Mouse (Mus musculus) layer of hippocampus, adult 2 months (tissue): ENCODE results near the gene Cdc14b. TPM values are rescaled to one million over a fixed set of nuclear protein-coding genes. Genes with fewer than 3 reads are reported as not detected.

Experiments used
- DNase-seq, 2 experiments: peaks; one replicate each; pipeline ENCODE4 v3.0.0; 2022; ENCODE audit warnings: low spot score in 2 of 2
- H3K27ac ChIP-seq: fragments of 200-600 bp; 2 replicates; pipeline ENCODE4 v1.8.1; 2022
- H3K4me3 ChIP-seq: fragments of 200-600 bp; 2 replicates; pipeline ENCODE4 v1.8.1; 2022; ENCODE audit warnings: mild to moderate bottlenecking
- CTCF ChIP-seq: fragments of 200-600 bp; conservative IDR thresholded peaks from 2 replicates; pipeline ENCODE4 v1.8.1; 2022; ENCODE audit warnings: antibody characterized with exemption, mild to moderate bottlenecking, moderate library complexity
- total RNA-seq, 2 experiments: library from RNA; stranded (reverse); gene quantifications; 2 replicates each; pipeline ENCODE4 v1.2.3; 2021

The Cdc14b gene
- total RNA-seq, 2 experiments from 2014 or later: 9.8 to 14.2 TPM

GRCm38 (mm10) chr13:64309842-64310241 lies 34.8 kb upstream of the Cdc14b start:
- Histone ChIP-seq H3K4me3 (no peak overlapping the region), H3K27ac (no peak overlapping the region)
- no peak for DNase-seq
- no peak for TF ChIP-seq CTCF

- TF ChIP-seq CTCF: peak; percentile 73
- no peak overlapping the region for H3K27ac ChIP-seq
- no peak for DNase-seq
- H3K4me3 ChIP-seq: no peak overlapping the region
These were observed 33.9 kb upstream of the Cdc14b start for GRCm38 (mm10) chr13:64309036-64309435.

- TF ChIP-seq CTCF: no peak
- peak; percentile 19 to 37 for DNase-seq
- H3K27ac ChIP-seq: no peak overlapping the region
These were observed 32.4 kb upstream of the Cdc14b start for GRCm38 (mm10) chr13:64307508-64307907.

GRCm38 (mm10) chr13:64306078-64306477 lies 31.0 kb upstream of the Cdc14b start:
- peak; percentile 94 for TF ChIP-seq CTCF
- H3K27ac ChIP-seq: no peak overlapping the region
- H3K4me3 ChIP-seq: no peak overlapping the region
- DNase-seq: peak; percentile 29 to 55

More at GRCm38 (mm10) chr13:64307508-64307907, 32.4 kb upstream of the Cdc14b start:
- H3K4me3 ChIP-seq: no peak overlapping the region

- no peak overlapping the region for H3K4me3 ChIP-seq
- no peak for TF ChIP-seq CTCF
- no peak for DNase-seq
These were observed 24.0 kb upstream of the Cdc14b start for GRCm38 (mm10) chr13:64299069-64299468.

GRCm38 (mm10) chr13:64286791-64287190 lies 11.7 kb upstream of the Cdc14b start:
- no peak for DNase-seq
- no peak for TF ChIP-seq CTCF
- H3K27ac ChIP-seq: no peak overlapping the region
- H3K4me3 ChIP-seq: no peak overlapping the region

More at GRCm38 (mm10) chr13:64299069-64299468, 24.0 kb upstream of the Cdc14b start:
- no peak overlapping the region for H3K27ac ChIP-seq

- Histone ChIP-seq H3K4me3 (no peak overlapping the region), H3K27ac (no peak overlapping the region)
- no peak for DNase-seq
- no peak for TF ChIP-seq CTCF
These were observed 11.2 kb upstream of the Cdc14b start for GRCm38 (mm10) chr13:64286321-64286720.

- TF ChIP-seq CTCF: peak; percentile 60
- no peak for DNase-seq
- no peak overlapping the region for H3K4me3 ChIP-seq
- H3K27ac ChIP-seq: no peak overlapping the region
These were observed 9.6 kb upstream of the Cdc14b start for GRCm38 (mm10) chr13:64284676-64285075.

- Histone ChIP-seq H3K4me3 (no peak overlapping the region), H3K27ac (no peak overlapping the region)
- no peak for TF ChIP-seq CTCF
- no peak for DNase-seq
These were observed 5.8 kb upstream of the Cdc14b start for GRCm38 (mm10) chr13:64280940-64281339.

GRCm38 (mm10) chr13:64275754-64276127 lies 651 bp upstream of the Cdc14b start:
- TF ChIP-seq CTCF: no peak
- DNase-seq: no peak
- Histone ChIP-seq H3K27ac (no peak overlapping the region), H3K4me3 (peak overlapping the region; percentile 79)

GRCm38 (mm10) chr13:64273891-64274844 lies 922 bp downstream of the Cdc14b start:
- no peak for DNase-seq
- no peak for TF ChIP-seq CTCF
- no peak overlapping the region for H3K27ac ChIP-seq
- H3K4me3 ChIP-seq: peak overlapping the region; percentile 79

GRCm38 (mm10) chr13:64273352-64273751 lies 1.7 kb downstream of the Cdc14b start:
- Histone ChIP-seq H3K4me3 (no peak overlapping the region; the same call in 1 of the 2 replicates), H3K27ac (no peak overlapping the region)
- no peak for DNase-seq
- TF ChIP-seq CTCF: no peak

- Histone ChIP-seq H3K4me3 (no peak overlapping the region), H3K27ac (no peak overlapping the region)
- TF ChIP-seq CTCF: no peak
- no peak for DNase-seq
These were observed 6.7 kb downstream of the Cdc14b start for GRCm38 (mm10) chr13:64268384-64268783.

GRCm38 (mm10) chr13:64267151-64267550 lies 7.9 kb downstream of the Cdc14b start:
- H3K4me3 ChIP-seq: no peak overlapping the region
- H3K27ac ChIP-seq: no peak overlapping the region
- no peak for TF ChIP-seq CTCF
- DNase-seq: no peak
